Mouse (Mus musculus): ENCODE results near the gene Klf12.

The Klf12 gene

DNA sequence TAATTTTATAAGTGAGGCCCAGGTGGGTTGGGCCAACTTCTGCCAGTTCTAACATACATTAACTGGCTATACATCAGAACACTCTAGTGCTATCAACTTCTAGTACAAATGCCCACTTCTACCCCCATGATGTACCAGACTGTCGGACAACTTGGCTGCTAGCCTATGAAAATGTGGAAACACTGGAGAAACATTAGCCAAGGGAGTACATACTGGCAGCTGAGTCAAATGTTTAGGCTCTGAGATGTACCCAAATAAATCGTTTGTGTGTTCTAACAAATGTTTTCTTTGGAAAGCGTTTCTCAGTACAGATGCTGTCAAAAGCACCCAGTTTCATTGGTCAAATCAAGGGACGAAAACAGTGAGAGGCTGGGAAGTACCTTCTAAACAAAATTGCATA lies 152.0 kb downstream of the Klf12 start:
- no peak for DNase-seq

DNA sequence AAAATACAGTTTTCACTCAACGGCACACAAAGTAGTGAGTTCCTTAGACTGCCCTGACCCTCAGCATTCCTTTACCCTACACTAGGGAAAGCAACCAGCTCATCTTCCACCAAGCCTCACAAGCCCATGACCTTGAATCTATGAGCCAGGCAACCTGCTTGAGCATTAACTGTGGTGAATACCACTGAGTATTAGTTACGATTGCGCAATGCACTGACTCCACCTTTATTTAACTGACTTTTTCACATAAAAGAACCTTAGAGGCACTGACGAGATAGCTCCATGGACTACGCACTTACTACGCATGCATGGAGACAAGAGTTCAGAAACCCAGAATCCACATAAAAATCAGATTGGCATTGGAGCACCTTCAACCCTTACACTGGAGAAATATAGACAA lies 158.4 kb downstream of the Klf12 start:
- DNase-seq: no peak

GRCm38 (mm10) chr14:100121075-100121474 lies 163.4 kb downstream of the Klf12 start:
- no peak for DNase-seq

- DNase-seq: no peak
Measured at GRCm38 (mm10) chr14:100119866-100120265, 164.6 kb downstream of the Klf12 start.

- DNase-seq: no peak
Measured at GRCm38 (mm10) chr14:100113419-100113818, 171.1 kb downstream of the Klf12 start.

DNA sequence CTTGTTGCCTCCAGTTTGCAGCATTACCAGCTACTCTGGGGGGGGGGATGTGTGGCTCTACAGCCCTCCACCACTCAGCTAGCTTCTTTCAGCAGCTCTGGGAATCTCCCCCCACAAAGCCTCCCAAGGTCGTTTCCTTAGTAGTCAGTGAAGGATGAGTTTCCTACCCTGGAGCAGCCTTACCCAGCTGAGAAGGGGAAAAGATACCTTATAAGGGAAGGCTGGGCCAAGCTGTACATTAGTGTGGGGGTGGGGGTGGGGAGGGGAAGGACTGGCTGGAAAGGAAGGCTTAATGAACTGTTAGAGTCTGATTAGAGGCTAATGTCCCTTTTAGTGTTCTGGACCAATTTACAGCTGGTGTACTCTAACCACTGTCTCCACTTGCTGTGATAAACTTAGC lies 172.7 kb downstream of the Klf12 start:
- no peak for DNase-seq

GRCm38 (mm10) chr14:100109563-100109962 lies 174.9 kb downstream of the Klf12 start:
- DNase-seq: peak; percentile 12 to 21

GRCm38 (mm10) chr14:100105570-100105969 lies 178.9 kb downstream of the Klf12 start:
- no peak for DNase-seq

DNA sequence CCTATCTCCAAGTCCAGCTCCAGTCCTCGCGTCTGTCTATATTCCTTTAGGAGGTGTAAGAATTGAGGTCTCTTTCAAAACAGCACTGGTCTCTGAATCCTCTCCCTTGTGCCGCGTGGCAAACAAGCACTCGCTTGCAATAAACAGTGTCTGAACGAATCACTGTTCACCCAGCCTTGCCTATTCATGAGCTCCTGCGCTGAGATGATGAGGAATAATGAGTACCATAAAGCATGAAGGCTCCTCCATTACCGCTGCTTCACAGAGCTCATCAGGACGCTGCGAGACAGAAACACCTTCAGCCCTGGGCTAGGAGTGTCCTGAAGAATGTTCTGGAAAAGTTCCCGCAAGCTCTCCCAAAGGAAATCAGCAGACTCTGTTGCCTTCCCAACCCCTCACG lies 179.7 kb downstream of the Klf12 start:
- no peak for DNase-seq

- no peak for DNase-seq
Measured at GRCm38 (mm10) chr14:100103818-100104217, 180.7 kb downstream of the Klf12 start.

DNA sequence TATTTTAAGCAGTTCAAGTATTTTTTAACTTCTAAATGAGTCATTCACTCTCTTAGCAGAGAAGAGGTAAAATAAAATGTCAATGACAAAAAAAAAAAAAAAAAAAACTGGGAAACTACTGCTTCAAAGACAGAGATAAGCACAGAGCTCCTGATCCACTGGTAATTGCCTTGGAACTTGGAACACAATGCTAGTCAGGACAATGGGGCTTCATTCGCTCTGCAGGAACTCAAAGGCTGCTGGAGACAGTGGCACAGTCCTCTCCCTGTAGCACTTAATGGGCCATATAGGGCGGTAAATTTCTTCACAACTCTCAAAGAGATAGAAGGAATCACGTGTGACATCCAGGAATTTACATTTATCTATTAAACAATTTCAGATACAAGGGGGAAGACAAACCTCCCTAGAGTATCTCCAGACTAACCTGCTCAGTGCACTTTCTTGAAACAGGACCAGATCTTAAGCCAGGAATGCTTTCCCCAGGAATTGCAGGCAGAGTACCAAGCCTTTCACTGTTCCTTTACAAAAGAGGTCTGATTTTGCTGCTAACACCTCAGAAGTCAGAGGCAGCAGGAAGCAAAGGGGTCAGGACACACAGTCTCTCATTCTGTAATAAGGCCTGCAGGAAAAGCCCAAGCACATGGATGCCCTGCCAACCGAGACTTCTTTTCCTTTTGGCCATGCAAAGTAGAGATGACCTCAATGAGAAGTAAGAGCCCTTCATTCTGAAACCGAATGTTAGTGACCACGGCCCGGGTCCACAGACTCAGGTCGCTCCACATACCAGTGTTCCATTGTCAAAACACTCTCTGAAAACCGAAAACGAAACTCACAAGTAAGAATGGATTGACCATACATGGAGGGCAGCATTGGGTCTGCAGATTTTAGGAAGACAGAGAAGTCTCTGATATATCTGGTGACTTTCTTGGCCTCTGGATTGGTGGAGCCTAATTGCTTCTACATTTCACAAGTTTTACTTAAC lies 187.0 kb downstream of the Klf12 start:
- no peak for DNase-seq

DNA sequence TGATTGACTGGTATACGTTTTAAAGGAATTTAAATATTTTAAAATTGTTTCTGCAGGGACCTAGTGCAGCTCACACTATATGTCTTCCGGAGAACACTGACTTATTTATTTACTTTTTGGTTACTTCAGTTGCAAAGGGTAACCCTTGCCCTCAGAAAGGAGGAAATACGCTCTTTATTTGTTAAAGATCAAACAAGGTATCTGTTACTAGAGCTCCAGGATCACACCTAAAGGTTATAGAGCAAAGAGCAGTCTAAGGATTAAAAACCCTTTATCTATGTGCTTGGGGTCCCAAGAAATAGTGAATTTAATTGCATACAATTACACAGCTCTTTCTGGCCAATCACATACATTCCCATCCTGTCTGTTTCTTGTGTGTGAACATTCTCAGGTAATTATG lies 188.7 kb downstream of the Klf12 start:
- no peak for DNase-seq

GRCm38 (mm10) chr14:100090517-100090916 lies 194.0 kb downstream of the Klf12 start:
- no peak for DNase-seq

- DNase-seq: no peak
Measured at GRCm38 (mm10) chr14:100079620-100080019, 204.9 kb downstream of the Klf12 start.

DNA sequence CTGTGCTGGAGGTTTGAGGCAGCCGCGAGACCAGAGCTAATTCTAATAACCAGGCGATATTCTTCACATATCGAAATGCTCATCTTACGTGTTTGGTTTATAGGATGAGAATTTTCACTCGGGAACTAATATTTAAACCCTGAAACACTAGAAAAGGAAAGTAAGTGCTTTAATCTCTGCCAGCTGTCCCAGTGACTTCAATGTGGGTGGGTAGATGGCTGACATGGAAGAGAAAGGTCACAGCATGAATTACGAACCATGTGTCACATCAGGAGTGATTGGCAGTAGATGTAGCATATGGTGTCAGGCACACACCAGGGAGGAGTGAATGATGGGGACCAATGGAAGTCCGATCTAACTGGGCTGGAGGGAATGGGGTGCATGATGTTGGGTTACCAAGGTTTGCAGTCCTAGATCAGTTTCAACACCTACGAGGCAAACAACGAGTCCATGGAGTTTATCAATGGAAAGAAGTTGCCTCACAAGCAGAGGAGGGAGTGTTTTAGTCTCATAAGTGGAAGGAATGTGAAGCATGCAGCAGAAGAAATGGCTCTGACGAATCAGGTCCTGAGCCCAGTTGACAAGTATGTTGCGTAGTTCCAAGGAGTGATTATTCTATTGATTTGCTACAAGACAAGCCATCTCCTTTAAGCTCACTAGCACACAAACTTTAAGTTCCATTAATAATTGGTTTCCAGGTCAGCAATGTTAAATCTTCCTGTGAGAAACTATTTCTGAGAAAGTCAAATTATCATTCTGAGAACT lies 211.9 kb downstream of the Klf12 start:
- DNase-seq: no peak

GRCm38 (mm10) chr14:100069543-100070090 lies 214.9 kb downstream of the Klf12 start:
- peak in 1 of 2 experiments; percentile 2 for DNase-seq

DNA sequence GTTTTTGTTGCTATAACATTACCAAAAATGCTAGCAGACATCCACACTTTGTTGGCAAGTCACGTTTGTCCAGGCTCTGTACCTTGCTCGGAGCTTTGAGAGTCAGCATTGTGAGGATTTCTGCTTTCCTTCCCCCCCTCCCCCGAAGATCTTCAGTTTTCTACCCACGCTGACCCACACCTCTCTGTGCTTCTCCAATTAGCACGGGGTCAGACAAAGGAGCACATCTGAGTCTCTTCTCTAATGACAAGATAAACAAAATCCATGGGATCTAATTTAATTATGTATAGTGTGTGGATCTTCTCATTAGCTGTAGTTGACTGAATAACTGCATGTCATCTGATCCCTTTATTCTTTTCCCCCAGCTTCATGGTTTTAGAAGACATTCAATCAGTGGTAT lies 215.8 kb downstream of the Klf12 start:
- no peak for DNase-seq

DNA sequence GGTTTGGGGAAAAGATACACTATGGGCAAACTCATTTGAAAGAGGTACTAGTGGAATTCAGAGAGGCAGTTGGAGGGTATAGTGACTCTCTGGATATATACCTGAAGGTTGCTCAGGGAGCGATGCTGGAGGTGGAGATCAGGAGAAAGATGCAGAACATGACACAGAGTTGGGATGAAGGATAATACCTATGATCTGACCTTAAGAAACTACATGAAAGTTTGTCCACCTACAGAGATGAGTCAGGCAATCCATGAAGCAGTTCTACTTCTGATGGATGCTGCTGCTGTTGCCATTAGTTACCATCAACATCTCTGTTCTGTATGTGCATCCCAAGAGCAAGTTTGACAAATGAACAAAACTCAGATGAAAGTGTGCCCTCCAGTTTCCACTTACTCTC lies 222.0 kb downstream of the Klf12 start:
- DNase-seq: no peak

DNA sequence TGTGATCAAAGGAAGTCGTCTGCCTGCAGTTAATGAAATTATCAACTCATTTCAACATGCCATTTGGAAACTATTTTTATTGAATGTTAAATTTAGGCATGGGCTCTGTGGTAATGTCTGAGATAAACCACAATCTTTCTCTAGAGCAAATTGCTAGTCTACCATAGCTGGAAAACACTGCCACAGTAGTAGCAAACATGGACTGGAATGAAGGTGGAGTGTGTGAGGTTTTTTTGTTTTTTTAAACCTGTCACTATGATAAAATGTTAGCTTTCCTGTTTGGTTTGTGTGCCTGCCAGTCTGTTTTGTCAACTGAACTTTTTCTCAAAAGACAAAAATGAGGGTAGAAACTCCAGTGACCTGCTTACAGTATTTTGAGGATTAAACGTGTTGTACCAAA lies 230.3 kb downstream of the Klf12 start:
- no peak for DNase-seq

DNA sequence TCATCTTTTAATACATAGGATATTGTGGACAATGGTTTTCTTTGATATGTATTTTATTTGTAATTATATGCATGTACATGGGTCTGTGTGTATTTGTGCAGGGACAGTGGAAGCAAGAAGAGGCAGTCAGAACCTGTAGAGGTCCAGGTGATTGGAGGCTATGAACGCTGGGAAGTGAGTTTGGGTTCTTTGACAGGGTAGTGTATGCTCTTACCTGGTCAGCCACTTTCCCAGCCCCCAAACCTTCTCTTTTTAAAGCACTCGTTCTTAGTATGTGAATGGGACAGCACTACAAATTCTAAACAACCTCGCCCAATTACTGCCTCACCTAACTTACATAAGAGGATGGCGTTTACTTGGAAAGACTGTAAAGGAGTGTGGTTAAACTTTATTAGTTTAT lies 231.0 kb downstream of the Klf12 start:
- DNase-seq: no peak

DNA sequence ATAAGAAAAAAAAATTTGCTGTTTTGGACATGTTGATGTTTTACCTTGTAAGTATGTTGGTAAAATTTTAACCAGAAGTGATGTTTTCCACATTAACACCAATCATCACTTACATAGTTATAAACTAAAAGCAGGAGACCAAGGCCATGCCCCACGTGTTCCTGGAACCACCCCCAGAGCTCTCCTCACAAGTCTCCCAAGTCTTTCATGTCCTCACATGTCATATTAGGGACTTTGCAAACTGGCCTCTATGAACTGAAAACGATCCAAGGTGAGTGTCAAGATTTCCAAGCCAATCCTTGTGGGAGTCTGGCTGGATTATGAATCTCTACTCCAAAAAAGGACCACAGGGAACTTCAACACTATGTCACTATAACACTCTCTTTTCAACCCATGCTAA lies 231.6 kb downstream of the Klf12 start:
- DNase-seq: no peak

DNA sequence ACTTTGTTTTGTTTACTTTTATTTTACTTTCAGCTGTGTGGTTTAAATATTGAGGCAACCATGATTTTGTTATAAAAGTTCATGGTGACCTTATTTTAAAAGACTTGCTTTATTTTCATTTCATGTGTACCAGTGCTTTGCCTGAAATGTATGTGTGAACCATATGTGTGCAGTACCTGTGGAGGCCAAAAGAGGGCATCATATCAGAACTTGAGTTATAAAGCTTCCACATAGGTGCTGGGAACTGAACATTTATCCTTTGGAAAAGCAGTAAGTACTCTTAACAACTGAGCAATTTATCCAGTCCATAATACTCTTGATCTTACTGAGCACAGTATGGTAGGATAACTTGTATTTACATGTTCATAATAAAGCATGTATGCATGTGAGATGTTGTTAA lies 239.0 kb downstream of the Klf12 start:
- no peak for DNase-seq

DNA sequence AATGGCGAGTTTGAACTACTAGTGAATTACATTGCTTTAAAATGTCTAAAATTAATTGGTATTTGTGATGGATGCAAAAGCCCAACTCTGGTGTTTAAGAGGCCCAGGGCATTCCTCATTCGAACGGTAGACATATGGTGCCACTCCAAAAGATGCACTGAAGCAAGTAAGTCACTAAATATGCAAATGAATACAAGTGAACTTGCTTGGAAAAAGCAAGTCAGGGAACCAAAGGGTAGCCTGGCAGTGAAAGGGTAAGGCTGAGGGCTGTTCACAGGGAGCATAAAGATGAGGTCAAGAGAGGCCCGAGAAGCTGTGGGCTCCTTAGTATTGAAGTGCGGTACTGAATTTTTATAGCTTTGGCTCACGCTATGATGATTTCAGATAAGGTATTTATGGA lies 242.7 kb downstream of the Klf12 start:
- DNase-seq: peak in 1 of 2 experiments; percentile 9

GRCm38 (mm10) chr14:100026671-100027070 lies 257.8 kb downstream of the Klf12 start:
- DNase-seq: no peak
